Mouse (Mus musculus) ES-CJ7 (cell line): ENCODE results near the gene Actr3b.
"Not testable (repeated sequence)": the region's sequence is repeated elsewhere in the genome, so short reads cannot be mapped to it uniquely, and the experiment has no call there.

Source experiments
- DNase-seq: peaks from one replicate; pipeline ENCODE4 v3.0.0; 2011; ENCODE audit warnings: low read depth, low spot score

The Actr3b gene

GRCm38 (mm10) chr5:25773921-25774790 lies 14.4 kb downstream of the Actr3b start:
- DNase-seq = no peak

DNA sequence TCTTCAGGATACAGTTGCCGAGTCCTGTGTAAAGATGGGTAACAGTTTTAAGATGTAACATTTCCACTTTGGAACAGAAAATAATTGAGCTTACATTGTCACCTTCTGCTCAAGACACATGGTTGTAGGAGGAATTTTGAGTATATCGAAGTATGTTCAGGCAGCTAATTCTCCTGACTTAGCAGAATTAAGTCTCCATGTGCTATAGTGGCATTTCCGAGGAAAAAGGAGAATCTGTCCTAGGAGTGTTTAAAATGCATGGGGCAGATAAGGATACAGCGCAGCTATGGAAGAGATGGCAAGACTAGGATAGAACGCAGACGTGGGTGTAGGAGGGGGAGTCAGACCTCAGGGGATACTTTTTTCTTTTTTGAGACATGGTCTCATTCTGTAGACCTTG lies 31.8 kb downstream of the Actr3b start:
- DNase-seq = no peak

DNA sequence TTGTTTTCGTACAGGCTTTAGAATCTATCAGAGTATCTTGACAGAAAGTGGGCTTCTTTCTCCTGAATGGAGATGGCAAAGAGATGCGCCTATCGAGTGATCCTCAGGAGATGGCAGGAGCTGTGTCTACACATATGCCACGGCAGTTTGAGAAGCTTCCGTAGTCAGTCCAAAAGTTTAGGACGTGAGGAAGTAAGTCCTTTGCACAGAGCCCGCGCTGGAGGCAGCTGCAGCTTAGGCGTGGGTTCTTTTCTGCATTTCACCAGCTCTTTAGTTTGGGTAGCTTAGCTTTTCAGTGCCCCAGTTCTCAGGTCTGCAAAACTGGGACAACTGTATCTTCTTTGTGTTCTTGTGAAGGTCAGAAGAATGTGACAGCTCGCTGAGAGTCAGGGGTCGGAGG lies 38.0 kb downstream of the Actr3b start:
- DNase-seq = no peak

- no peak for DNase-seq
Measured at GRCm38 (mm10) chr5:25800929-25801328, 41.1 kb downstream of the Actr3b start.

- DNase-seq = no peak
Measured at GRCm38 (mm10) chr5:25801744-25802143, 41.9 kb downstream of the Actr3b start.

GRCm38 (mm10) chr5:25804569-25804968 lies 44.8 kb downstream of the Actr3b start:
- no peak for DNase-seq

GRCm38 (mm10) chr5:25812922-25813321 lies 53.1 kb downstream of the Actr3b start:
- no peak for DNase-seq

GRCm38 (mm10) chr5:25829308-25830094 lies 69.7 kb downstream of the Actr3b start:
- DNase-seq = no peak

DNA sequence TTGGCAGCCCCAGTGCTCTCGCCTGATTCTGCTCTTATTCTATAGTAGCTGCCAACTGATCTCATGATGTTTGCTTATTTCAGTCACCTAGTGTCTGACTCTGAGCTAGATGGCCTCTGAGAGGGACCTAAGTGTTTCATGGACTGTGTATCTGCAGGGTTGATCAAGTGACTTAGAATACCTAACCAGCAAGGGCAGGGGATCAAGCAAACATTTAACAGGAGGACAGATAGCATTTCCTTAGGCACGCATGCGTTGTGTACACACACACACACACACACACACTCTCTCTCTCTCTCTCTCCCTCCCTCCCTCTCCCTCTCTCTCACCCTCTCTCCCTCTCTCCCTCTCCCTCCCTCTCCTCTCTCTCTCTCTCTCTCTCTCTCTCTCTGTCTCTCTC lies 71.0 kb downstream of the Actr3b start:
- no peak for DNase-seq

DNA sequence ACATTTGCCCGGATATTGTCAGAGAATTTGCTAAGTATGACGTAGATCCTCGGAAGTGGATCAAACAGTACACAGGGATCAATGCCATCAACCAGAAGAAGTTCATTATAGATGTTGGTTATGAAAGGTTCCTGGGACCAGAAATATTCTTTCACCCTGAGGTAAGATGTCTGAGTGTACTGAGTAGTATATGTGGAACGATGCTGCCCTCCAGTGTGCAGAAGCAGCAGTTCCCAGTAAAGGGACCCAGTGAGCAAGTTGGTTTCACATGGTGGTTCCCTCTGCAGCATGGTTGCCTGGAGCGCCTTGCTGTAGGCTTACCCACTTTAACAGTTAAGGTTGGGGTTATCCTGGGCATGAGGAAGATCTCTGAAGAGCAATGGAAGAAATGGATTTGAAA lies 71.8 kb downstream of the Actr3b start:
- DNase-seq = peak; percentile 27

GRCm38 (mm10) chr5:25839400-25839799 lies 79.6 kb downstream of the Actr3b start:
- peak; percentile 74 for DNase-seq

GRCm38 (mm10) chr5:25846558-25846957 lies 86.8 kb downstream of the Actr3b start:
- no peak for DNase-seq

- DNase-seq = no peak
Measured at GRCm38 (mm10) chr5:25847154-25847553, 87.4 kb downstream of the Actr3b start.

- DNase-seq = peak; percentile 60
Measured at GRCm38 (mm10) chr5:25848058-25848457, 88.3 kb downstream of the Actr3b start.

GRCm38 (mm10) chr5:25866201-25866600 lies 106.4 kb downstream of the Actr3b start:
- DNase-seq = no peak

DNA sequence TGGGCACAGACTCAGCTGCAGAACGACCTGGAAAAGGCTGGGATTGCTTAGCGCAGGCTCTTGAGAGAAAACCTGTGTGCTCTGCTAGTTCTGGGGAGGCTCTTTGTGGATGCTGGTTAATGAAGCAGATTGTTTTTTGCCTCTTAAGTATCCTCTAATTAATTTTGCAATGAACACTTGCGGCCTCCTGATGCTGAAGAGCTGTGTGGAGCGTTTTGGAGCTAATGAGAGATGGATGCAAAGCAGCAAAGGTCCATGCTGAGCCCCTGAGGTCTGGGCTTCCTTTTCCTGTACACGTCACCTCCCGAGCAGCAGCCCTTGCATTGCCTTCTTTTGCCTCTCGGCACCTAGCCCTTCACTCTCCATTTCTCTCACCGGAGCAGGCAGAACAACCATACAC lies 110.1 kb downstream of the Actr3b start:
- DNase-seq = no peak

DNA sequence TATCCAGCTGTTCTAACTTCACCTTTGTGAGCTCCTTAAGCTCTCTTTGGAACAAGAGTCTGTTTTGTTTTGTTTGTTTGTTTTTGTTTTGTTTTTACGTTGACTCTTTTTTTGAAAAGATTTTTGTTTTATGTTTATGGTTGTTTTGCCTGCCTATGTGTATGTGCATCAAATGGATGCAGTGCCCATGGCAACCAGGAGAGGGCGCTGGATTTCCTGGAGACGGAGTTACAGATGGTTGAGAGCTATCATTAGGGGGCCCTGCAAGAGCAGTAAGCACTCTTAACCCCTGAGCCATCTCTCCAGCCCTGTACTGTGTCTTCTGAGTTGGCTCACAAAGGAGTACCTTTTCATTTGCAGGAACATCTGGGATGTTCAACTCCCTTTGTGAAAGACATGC lies 110.8 kb downstream of the Actr3b start:
- no peak for DNase-seq

- DNase-seq = no peak
Measured at GRCm38 (mm10) chr5:25871342-25872023, 111.7 kb downstream of the Actr3b start.

- DNase-seq = peak; percentile 6
Measured at GRCm38 (mm10) chr5:25873046-25873445, 113.2 kb downstream of the Actr3b start.

GRCm38 (mm10) chr5:25875927-25876326 lies 116.1 kb downstream of the Actr3b start:
- DNase-seq = not testable (repeated sequence)

- DNase-seq = no peak
Measured at GRCm38 (mm10) chr5:25877281-25877680, 117.5 kb downstream of the Actr3b start.

- no peak for DNase-seq
Measured at GRCm38 (mm10) chr5:25877996-25878395, 118.2 kb downstream of the Actr3b start.
